Mouse (Mus musculus) heart, postnatal 25 days (tissue): ENCODE results near the gene Slc8a1. TPM values are rescaled to one million over a fixed set of nuclear protein-coding genes. Genes with fewer than 3 reads are reported as not detected.

Source experiments
- DNase-seq: peaks from one replicate; pipeline ENCODE4 v3.0.0; 2022; ENCODE audit warnings: low spot score
- intact Hi-C: fragments of 180-260 bp; cut with DNase I; formaldehyde crosslinking; loops from one replicate; pipeline ENCODE4 v1.15.1; 2025
- total RNA-seq, 2 experiments: library from RNA; stranded (reverse); gene quantifications; 2 replicates each; pipeline ENCODE4 v1.2.3; 2021

Slc8a1 gene
- total RNA-seq, 2 experiments from 2014 or later: 449 to 453 TPM

- intact Hi-C loops: no loop called here
- no peak for DNase-seq
Observed at GRCm38 (mm10) chr17:81473363-81473762, 264.8 kb downstream of the Slc8a1 start.

- intact Hi-C loops: no loop called here
- DNase-seq: peak; percentile 39
Observed at GRCm38 (mm10) chr17:81468941-81469340, 269.2 kb downstream of the Slc8a1 start.

GRCm38 (mm10) chr17:81459379-81459778 is 278.8 kb downstream of the Slc8a1 start:
- no peak for DNase-seq
- intact Hi-C loops: no loop called here

GRCm38 (mm10) chr17:81455977-81456376 is 282.2 kb downstream of the Slc8a1 start:
- DNase-seq: no peak
- intact Hi-C loops: no loop called here

- DNase-seq: no peak
- intact Hi-C loops: no loop called here
Observed at GRCm38 (mm10) chr17:81455269-81455668, 282.9 kb downstream of the Slc8a1 start.

GRCm38 (mm10) chr17:81441463-81441862 is 296.7 kb downstream of the Slc8a1 start, which contains the start of gene Gm11096:
Gene Gm11096 (plus strand): TSS chr17:81441763.
- intact Hi-C loops: no loop called here
- no peak for DNase-seq

GRCm38 (mm10) chr17:81433148-81433547 is 305.0 kb downstream of the Slc8a1 start:
- peak; percentile 6 for DNase-seq
- intact Hi-C loops: no loop called here

- intact Hi-C loops: no loop called here
Observed at GRCm38 (mm10) chr17:81432733-81433132, 305.4 kb downstream of the Slc8a1 start.

GRCm38 (mm10) chr17:81427245-81427644 is 310.9 kb downstream of the Slc8a1 start:
- no peak for DNase-seq
- intact Hi-C loops: no loop called here

More at GRCm38 (mm10) chr17:81432733-81433132, 305.4 kb downstream of the Slc8a1 start:
- no peak for DNase-seq

- no peak for DNase-seq
- intact Hi-C loops: no loop called here
Observed at GRCm38 (mm10) chr17:81424256-81424912, 313.8 kb downstream of the Slc8a1 start.

GRCm38 (mm10) chr17:81419802-81420459 is 318.2 kb downstream of the Slc8a1 start:
- intact Hi-C loops: no loop called here
- DNase-seq: no peak

GRCm38 (mm10) chr17:81416361-81417114 is 321.6 kb downstream of the Slc8a1 start:
- no peak for DNase-seq
- intact Hi-C loops: no loop called here

- intact Hi-C loops: no loop called here
- no peak for DNase-seq
Observed at GRCm38 (mm10) chr17:81412736-81413135, 325.4 kb downstream of the Slc8a1 start.

GRCm38 (mm10) chr17:81404225-81404624 is 334.0 kb downstream of the Slc8a1 start:
- intact Hi-C loops: no loop called here
- no peak for DNase-seq

GRCm38 (mm10) chr17:81403121-81403520 is 335.1 kb downstream of the Slc8a1 start:
- intact Hi-C loops: no loop called here
- peak; percentile 29 for DNase-seq

- intact Hi-C loops: no loop called here
- DNase-seq: peak; percentile 68
Observed at GRCm38 (mm10) chr17:81402636-81403035, 335.5 kb downstream of the Slc8a1 start.

- intact Hi-C loops: no loop called here
- DNase-seq: no peak
Observed at GRCm38 (mm10) chr17:81400377-81400776, 337.8 kb downstream of the Slc8a1 start.

- no peak for DNase-seq
- intact Hi-C loops: no loop called here
Observed at GRCm38 (mm10) chr17:81397434-81397833, 340.7 kb downstream of the Slc8a1 start.

GRCm38 (mm10) chr17:81394124-81394523 is 344.1 kb downstream of the Slc8a1 start:
- intact Hi-C loops: no loop called here
- no peak for DNase-seq

- intact Hi-C loops: no loop called here
- no peak for DNase-seq
Observed at GRCm38 (mm10) chr17:81393040-81393439, 345.1 kb downstream of the Slc8a1 start.

- no peak for DNase-seq
- intact Hi-C loops: no loop called here
Observed at GRCm38 (mm10) chr17:81391478-81391877, 346.7 kb downstream of the Slc8a1 start.
